Mouse (Mus musculus) megakaryocyte, embryonic 14.5 days (primary cell): ENCODE measurements at regions not wholly inside any gene's neighbourhood (a gene's known extent, or its start where the extent isn't known, plus 50 kb on each side); places are given as distances from the start of the nearest gene placed in this dataset.

Experiments
- H3K27me3 ChIP-seq: replicated peaks from 2 replicates; pipeline ENCODE3; 2012; ENCODE audit warnings: inconsistent platforms
- H3K36me3 ChIP-seq: replicated peaks from 2 replicates; pipeline ENCODE3; 2012; ENCODE audit warnings: low read length, inconsistent platforms, mixed read lengths
- H3K4me1 ChIP-seq: 2 replicates; pipeline ENCODE4 v1.6.1; 2012; ENCODE audit warnings: inconsistent platforms
- H3K4me3 ChIP-seq: replicated peaks from 2 replicates; pipeline ENCODE3; 2012; ENCODE audit warnings: moderate library complexity, mild to moderate bottlenecking, inconsistent platforms
- H3K9me3 ChIP-seq: 2 replicates; pipeline ENCODE4 v1.6.1; 2012; ENCODE audit warnings: inconsistent platforms
- FLI1 ChIP-seq: IDR thresholded peaks from 2 replicates; pipeline ENCODE4 v1.6.1; 2012; ENCODE audit warnings: low read length, inconsistent platforms, mixed read lengths
- GATA1 ChIP-seq: IDR thresholded peaks from 3 replicates; pipeline ENCODE4 v1.6.1; 2012; ENCODE audit warnings: mixed read lengths, low read length, inconsistent platforms, borderline replicate concordance

DNA sequence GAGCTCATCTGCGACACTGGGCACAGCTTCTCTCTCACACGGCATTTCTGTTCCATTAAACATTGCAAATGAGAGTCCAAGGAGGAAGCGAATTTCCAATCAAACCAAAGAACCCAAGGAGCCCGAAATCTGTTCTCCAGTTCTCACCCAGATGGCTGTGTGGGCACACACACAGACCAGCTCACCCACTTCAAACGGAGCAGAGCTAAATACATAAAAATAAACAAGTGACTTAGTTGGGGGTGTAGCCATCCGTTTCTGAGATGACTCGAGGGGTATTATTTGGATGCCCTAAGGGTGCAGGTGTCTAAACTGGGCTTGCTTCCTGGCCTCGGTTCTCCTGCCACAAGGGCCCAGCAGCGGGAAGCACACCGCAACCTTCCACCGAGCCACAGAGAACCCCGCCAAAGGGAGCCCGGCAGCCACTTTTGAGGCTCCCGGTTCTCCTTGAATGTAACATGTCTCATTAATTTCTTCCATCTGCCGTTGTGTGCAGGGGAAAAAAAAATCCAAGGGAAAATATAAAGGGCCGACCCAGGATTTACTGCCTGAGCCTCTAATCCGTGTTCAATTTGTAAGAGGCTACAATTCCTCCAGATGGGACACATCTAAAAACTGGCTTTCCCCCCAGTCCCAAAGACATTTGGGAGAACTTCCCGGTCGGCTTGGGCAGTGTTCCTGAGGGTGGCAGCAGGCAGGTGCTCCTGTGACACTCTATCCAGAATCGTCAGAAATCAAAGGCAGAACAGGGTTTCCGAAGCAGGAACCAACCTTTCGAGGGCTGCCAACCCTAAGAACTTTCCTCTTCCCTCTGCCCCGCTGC, 598.6 kb upstream of the Gm10131 start:
- no peak for TF ChIP-seq GATA1
- no peak for TF ChIP-seq FLI1
- Histone ChIP-seq H3K27me3 (peaks cover 67% of the 10 kb centered on the region), H3K4me3 (no peak overlapping the region), H3K4me1 (no peaks in the 10 kb centered on the region), H3K36me3 (no peaks in the 10 kb centered on the region), H3K9me3 (peaks cover 13% of the 10 kb centered on the region)

DNA sequence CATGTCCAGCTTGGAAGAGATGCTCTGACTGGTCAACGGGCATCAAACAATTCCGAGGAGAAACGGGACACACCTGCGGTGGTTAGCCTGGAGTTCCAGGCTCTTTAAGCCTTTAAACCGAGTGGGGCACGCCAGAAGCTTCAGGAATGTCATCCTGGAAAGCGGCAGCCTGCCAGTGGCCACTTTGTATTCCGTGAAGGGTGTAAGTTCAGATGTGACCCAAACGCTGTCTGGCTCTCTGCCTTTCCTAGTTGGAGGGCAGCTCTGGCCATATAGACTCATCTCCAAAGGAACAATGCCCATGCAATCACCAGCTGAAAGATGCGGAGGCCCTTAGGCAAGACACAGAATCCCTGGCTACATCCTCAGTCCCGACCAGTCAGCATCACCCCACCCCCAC, 597.8 kb upstream of the Gm10131 start:
- no peaks in the 10 kb centered on the region for H3K4me1 ChIP-seq

DNA sequence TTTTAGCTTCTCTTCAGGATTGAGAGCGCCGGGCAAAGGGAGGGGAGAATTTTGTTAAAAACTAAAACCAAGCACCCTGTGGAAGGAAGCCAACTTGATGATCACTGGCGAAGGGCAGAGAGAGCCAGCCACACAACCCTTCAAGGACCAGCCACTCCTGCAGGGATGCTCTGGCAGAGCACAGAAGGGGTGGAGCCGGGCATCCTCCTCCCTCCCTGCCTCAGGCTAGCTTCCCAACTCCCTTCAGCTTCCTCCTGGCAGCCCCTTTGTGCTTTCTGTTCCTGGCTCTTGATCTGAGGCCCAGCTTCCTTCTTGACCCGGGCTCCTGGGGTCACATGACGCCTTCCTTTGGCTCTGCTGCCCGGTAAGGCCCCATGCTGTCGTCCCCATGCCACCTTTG, 591.8 kb upstream of the Gm10131 start:
- no peaks in the 10 kb centered on the region for H3K36me3 ChIP-seq
- H3K4me1 ChIP-seq: 0 out of 2 replicates have a peak, but pooled peaks cover 10% of the 10 kb centered on the region
- 0 out of 2 replicates have a peak, but pooled peaks cover 3% of the 10 kb centered on the region for H3K9me3 ChIP-seq
- TF ChIP-seq FLI1: no peak
- no peak for TF ChIP-seq GATA1
- H3K27me3 ChIP-seq: peaks cover 54% of the 10 kb centered on the region
- H3K4me3 ChIP-seq: no peak overlapping the region

More for the DNA sequence above, 597.8 kb upstream of the Gm10131 start:
- Histone ChIP-seq H3K4me3 (no peak overlapping the region), H3K27me3 (peaks cover 64% of the 10 kb centered on the region), H3K9me3 (peaks cover 13% of the 10 kb centered on the region), H3K36me3 (no peaks in the 10 kb centered on the region)
- TF ChIP-seq FLI1: no peak
- TF ChIP-seq GATA1: no peak

DNA sequence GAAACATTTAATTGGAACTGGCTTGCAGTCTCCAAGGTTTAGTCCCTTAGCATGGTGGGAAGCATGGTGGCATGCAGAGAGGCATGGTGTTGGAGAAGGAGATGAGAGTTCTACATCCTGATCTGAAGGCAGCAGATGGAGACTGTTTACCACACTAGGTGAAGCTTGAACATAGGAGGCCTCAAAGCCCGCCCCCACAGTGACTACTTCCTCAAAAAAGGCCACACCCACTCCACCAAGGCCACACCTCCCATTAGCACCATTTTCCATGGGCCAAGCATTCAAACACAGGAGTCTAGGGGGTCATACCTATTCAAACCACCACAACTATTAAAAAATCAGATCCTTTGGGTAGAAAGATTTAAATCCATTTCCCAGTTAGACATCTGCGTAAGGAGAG, 591.3 kb upstream of the Gm10131 start:
- H3K4me1 ChIP-seq: 0 out of 2 replicates have a peak, but pooled peaks cover 10% of the 10 kb centered on the region
- no peaks in the 10 kb centered on the region for H3K36me3 ChIP-seq
- 0 out of 2 replicates have a peak, but pooled peaks cover 3% of the 10 kb centered on the region for H3K9me3 ChIP-seq
- TF ChIP-seq GATA1 (no peak), FLI1 (no peak)
- no peak overlapping the region for H3K4me3 ChIP-seq
- H3K27me3 ChIP-seq: peaks cover 54% of the 10 kb centered on the region

DNA sequence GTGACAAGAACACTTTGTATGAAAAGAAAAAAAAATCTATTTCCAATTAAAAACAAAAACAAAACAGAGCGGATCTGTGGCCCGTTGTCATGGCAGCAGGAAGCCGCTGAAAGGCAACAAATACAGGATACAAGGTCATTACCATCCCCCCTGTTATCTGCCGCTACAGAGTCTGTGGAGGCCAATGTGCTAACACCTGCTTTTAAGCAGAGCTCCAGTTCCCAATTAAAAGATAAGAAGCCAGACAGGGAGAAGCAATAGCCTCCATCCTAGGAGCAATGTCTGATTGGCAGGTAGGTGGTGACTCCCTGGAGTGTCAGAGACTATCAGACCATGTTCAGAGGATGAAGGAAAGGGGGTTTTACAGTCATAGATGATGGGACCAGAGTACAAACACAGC, 587.5 kb upstream of the Gm10131 start:
- no peak for TF ChIP-seq GATA1
- Histone ChIP-seq H3K9me3 (0 out of 2 replicates have a peak, but pooled peaks cover 3% of the 10 kb centered on the region), H3K36me3 (no peaks in the 10 kb centered on the region), H3K4me3 (no peak overlapping the region), H3K27me3 (peaks cover 47% of the 10 kb centered on the region), H3K4me1 (peaks cover 29% of the 10 kb centered on the region)

DNA sequence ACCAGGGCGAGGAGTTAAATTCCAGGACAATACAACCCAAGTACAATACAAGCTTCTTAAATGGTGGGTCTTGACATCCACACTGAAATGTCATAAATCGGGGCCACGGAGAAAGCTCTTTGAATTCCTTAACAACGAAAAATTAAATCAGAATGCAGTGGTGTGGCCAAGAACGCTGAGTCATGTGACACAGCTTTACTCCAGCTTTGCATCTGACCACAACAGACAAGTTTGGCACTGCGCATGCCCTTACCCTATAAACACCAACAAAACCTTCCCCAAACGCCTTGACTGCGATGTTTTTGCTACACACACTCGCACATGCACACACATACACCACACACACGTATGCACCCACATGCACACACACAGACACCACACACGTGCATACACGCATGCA, 584.8 kb upstream of the Gm10131 start:
- peaks cover 58% of the 10 kb centered on the region for H3K27me3 ChIP-seq
- H3K4me1 ChIP-seq: peaks cover 27% of the 10 kb centered on the region
- H3K9me3 ChIP-seq: 0 out of 2 replicates have a peak, but pooled peaks cover 3% of the 10 kb centered on the region
- no peaks in the 10 kb centered on the region for H3K36me3 ChIP-seq
- TF ChIP-seq FLI1 (no peak), GATA1 (no peak)
- H3K4me3 ChIP-seq: peak overlapping the region; percentile 5

DNA sequence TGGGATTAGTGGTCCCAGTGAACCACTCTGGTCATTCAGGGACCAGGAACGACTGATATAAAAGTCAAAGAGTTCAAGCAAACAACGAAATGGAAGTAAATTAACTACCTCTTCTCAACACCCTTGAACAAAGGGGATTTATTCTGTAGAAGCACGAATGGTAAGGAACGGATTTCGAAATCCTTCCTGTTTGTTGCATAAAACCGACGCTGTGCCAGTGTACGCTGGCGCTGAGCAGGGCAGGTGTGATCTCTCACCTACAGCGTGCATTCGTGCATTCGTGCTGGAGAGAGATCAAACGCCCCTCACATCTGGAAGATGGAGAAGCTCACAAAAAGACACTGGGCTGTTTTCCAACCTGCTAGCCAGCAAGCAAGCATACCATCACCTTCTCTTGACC, 581.1 kb upstream of the Gm10131 start:
- TF ChIP-seq GATA1 (no peak), FLI1 (no peak)
- Histone ChIP-seq H3K4me3 (no peak overlapping the region), H3K36me3 (no peaks in the 10 kb centered on the region), H3K27me3 (peaks cover 53% of the 10 kb centered on the region), H3K9me3 (peaks cover 5% of the 10 kb centered on the region; the same call in 1 of the 2 replicates), H3K4me1 (peaks cover 36% of the 10 kb centered on the region)

DNA sequence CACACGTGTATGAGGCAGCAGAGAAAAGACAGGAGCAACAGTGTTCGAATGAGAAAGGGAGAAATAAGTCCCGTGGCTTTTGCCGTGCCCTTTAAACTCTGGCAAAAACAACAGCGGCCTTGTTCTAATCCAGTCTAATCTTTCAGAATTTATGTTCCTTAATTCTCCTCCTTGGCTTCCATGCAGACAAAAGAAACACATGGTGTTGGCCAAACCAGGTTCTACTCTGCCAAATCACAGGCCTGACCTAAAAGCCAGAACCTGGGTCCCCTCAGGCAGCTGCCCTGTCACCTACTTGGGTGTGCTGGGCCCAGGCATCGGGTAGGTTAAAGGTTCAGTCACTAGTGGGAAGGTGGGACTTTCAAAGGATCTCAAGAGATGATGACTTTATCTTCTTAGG, 580.2 kb upstream of the Gm10131 start:
- no peak overlapping the region for H3K4me3 ChIP-seq
- peaks cover 55% of the 10 kb centered on the region for H3K27me3 ChIP-seq
- TF ChIP-seq FLI1: no peak
- TF ChIP-seq GATA1: no peak
- H3K4me1 ChIP-seq: peaks cover 36% of the 10 kb centered on the region
- H3K9me3 ChIP-seq: peaks cover 5% of the 10 kb centered on the region; the same call in 1 of the 2 replicates
- H3K36me3 ChIP-seq: no peaks in the 10 kb centered on the region

DNA sequence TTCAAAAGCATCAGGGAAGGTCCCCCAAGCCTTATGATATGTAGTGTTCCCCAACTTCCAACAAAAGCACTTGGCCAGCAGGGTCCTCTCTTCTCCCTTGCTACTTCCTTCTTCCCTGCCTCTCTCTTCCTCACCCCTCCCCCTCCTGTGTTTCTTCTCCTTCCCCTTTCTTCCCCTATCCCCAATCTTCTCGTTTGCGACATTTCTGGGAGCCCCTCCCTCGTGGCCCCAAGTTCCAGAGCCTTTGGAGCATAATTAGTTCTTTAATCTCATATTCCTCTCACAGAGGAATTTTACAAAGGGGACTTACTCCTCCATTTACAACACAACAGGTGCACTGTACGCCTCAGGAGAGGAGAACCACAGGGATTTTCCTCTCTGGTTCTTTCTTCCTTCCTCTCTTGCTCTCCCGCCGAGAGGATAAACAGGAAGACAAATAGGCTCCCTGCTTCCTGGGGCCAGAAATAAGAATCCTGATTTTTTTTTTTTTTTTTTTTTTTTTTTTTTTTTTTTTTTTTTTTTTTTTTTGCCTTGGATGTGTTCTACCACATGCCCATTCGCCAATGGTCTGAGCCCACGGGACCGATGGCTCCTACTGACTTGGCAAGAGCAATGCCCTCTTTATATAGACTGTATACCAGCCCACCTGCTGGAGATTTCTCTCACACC, 578.4 kb upstream of the Gm10131 start:
- Histone ChIP-seq H3K4me1 (peaks cover 26% of the 10 kb centered on the region), H3K9me3 (peaks cover 5% of the 10 kb centered on the region; the same call in 1 of the 2 replicates), H3K36me3 (no peaks in the 10 kb centered on the region), H3K4me3 (peak overlapping the region; percentile 91), H3K27me3 (peaks cover 66% of the 10 kb centered on the region)
- TF ChIP-seq GATA1 (no peak), FLI1 (no peak)
